Mouse (Mus musculus): ENCODE data around the gene Dnah2. TPM values are rescaled to one million over a fixed set of nuclear protein-coding genes. Genes with fewer than 3 reads are reported as not detected.

Dnah2 gene
- polyA plus RNA-seq, 1 experiment from 2014 or later: 1.7 TPM

GRCm38 (mm10) chr11:69370817-69371215 lies 178.1 kb downstream of the Dnah2 start:
- no peak for ATAC-seq
- Histone ChIP-seq H3K36me3 (ENCODE audit: poor library complexity, severe bottlenecking) (0 out of 2 replicates have a peak, but pooled peaks cover 5% of the 10 kb centered on the region), H3K27me3 (no peaks in the 10 kb centered on the region), H3K4me2 (peak overlapping the region; percentile 45), H3K9me3 (replicated peaks) (no peaks in the 10 kb centered on the region), H3K4me3 (0 out of 2 replicates have a peak overlapping the region, but pooled peaks have one; percentile 11), H3K9ac (peak overlapping the region; percentile 31; the same call in 1 of the 2 replicates), H3K4me1 (peaks cover 55% of the 10 kb centered on the region), H3K27ac (peak overlapping the region; percentile 85)
- 17% methylated on average over 9 of the region's 9 CpGs for WGBS

Small RNA genes within 50 kb of the gene (microRNA-seq; reads per million reads assigned to microRNA genes)
- gene Gm27493: not detected

Other genes starting within 250 kb of the Dnah2 start
- 37.1 and 43.3 TPM in 2 replicates for gene Cntrob, start 225.3 kb downstream of the Dnah2 start, polyA plus RNA-seq (2015; fragmentation: Nextera tagmentation; extraction: Ambion mirVana)
- 208 and 210 TPM in 2 replicates for gene Trappc1, start 225.1 kb downstream of the Dnah2 start, polyA plus RNA-seq (2015; fragmentation: Nextera tagmentation; extraction: Ambion mirVana)
- 3.7 and 4.0 TPM in 2 replicates for gene Kcnab3, start 222.9 kb downstream of the Dnah2 start, polyA plus RNA-seq (2015; fragmentation: Nextera tagmentation; extraction: Ambion mirVana)
- gene Rnf227, start 208.6 kb downstream of the Dnah2 start, polyA plus RNA-seq (2015; fragmentation: Nextera tagmentation; extraction: Ambion mirVana): 72.6 and 78.8 TPM in 2 replicates
- gene Chd3, start 179.7 kb downstream of the Dnah2 start, polyA plus RNA-seq (2015; fragmentation: Nextera tagmentation; extraction: Ambion mirVana): 104 and 106 TPM in 2 replicates
- 100.0 and 108 TPM in 2 replicates for gene Naa38, start 153.6 kb downstream of the Dnah2 start, polyA plus RNA-seq (2015; fragmentation: Nextera tagmentation; extraction: Ambion mirVana)
- gene Cyb5d1, start 153.5 kb downstream of the Dnah2 start, polyA plus RNA-seq (2015; fragmentation: Nextera tagmentation; extraction: Ambion mirVana): 45.9 and 48.6 TPM in 2 replicates
- gene Tmem88, start 150.9 kb downstream of the Dnah2 start, polyA plus RNA-seq (2015; fragmentation: Nextera tagmentation; extraction: Ambion mirVana): 6.3 and 6.6 TPM in 2 replicates
- 55.4 and 59.3 TPM in 2 replicates for gene Kdm6b, start 135.4 kb downstream of the Dnah2 start, polyA plus RNA-seq (2015; fragmentation: Nextera tagmentation; extraction: Ambion mirVana)
- 63.1 and 72.0 TPM in 2 replicates for gene Efnb3, start 11.1 kb upstream of the Dnah2 start, polyA plus RNA-seq (2015; fragmentation: Nextera tagmentation; extraction: Ambion mirVana)
- 32.0 and 35.1 TPM in 2 replicates for gene Wrap53, start 31.1 kb upstream of the Dnah2 start, polyA plus RNA-seq (2015; fragmentation: Nextera tagmentation; extraction: Ambion mirVana)
- 119 and 129 TPM in 2 replicates for gene Trp53, start 31.2 kb upstream of the Dnah2 start, polyA plus RNA-seq (2015; fragmentation: Nextera tagmentation; extraction: Ambion mirVana)
- gene Atp1b2, start 56.8 kb upstream of the Dnah2 start, polyA plus RNA-seq (2015; fragmentation: Nextera tagmentation; extraction: Ambion mirVana): 12.7 and 14.0 TPM in 2 replicates
- gene Shbg, start 68.8 kb upstream of the Dnah2 start, polyA plus RNA-seq (2015; fragmentation: Nextera tagmentation; extraction: Ambion mirVana): not detected in 2 replicates
- 20.6 and 22.7 TPM in 2 replicates for gene Sat2, start 72.9 kb upstream of the Dnah2 start, polyA plus RNA-seq (2015; fragmentation: Nextera tagmentation; extraction: Ambion mirVana)
- gene Fxr2, start 83.9 kb upstream of the Dnah2 start, polyA plus RNA-seq (2015; fragmentation: Nextera tagmentation; extraction: Ambion mirVana): 38.7 and 42.2 TPM in 2 replicates
- gene Sox15, start 106.2 kb upstream of the Dnah2 start, polyA plus RNA-seq (2015; fragmentation: Nextera tagmentation; extraction: Ambion mirVana): not detected in 2 replicates
- 89.4 and 95.2 TPM in 2 replicates for gene Mpdu1, start 113.5 kb upstream of the Dnah2 start, polyA plus RNA-seq (2015; fragmentation: Nextera tagmentation; extraction: Ambion mirVana)
- 4.4 and 5.2 TPM in 2 replicates for gene Cd68, start 117.0 kb upstream of the Dnah2 start, polyA plus RNA-seq (2015; fragmentation: Nextera tagmentation; extraction: Ambion mirVana)
- gene Eif4a1, start 123.3 kb upstream of the Dnah2 start, polyA plus RNA-seq (2015; fragmentation: Nextera tagmentation; extraction: Ambion mirVana): 654 and 701 TPM in 2 replicates
- 93.7 and 99.6 TPM in 2 replicates for gene Senp3, start 133.0 kb upstream of the Dnah2 start, polyA plus RNA-seq (2015; fragmentation: Nextera tagmentation; extraction: Ambion mirVana)
- 0.15 and 0.43 TPM in 2 replicates for gene Tnfsf13, start 136.7 kb upstream of the Dnah2 start, polyA plus RNA-seq (2015; fragmentation: Nextera tagmentation; extraction: Ambion mirVana)
- gene Tnfsf12, start 146.7 kb upstream of the Dnah2 start, polyA plus RNA-seq (2015; fragmentation: Nextera tagmentation; extraction: Ambion mirVana): 1.00 and 1.1 TPM in 2 replicates
- gene Tnfsfm13, start 147.0 kb upstream of the Dnah2 start, polyA plus RNA-seq (2015; fragmentation: Nextera tagmentation; extraction: Ambion mirVana): 0.45 and 0.87 TPM in 2 replicates
- 23.2 and 24.1 TPM in 2 replicates for gene Polr2a, start 209.5 kb upstream of the Dnah2 start, polyA plus RNA-seq (2015; fragmentation: Nextera tagmentation; extraction: Ambion mirVana)
- gene Slc35g3, start 212.9 kb upstream of the Dnah2 start, polyA plus RNA-seq (2015; fragmentation: Nextera tagmentation; extraction: Ambion mirVana): 0.26 and 0.58 TPM in 2 replicates
- gene Zbtb4, start 216.8 kb upstream of the Dnah2 start, polyA plus RNA-seq (2015; fragmentation: Nextera tagmentation; extraction: Ambion mirVana): 1.6 and 1.8 TPM in 2 replicates
- 1.5 TPM in 2 replicates for gene Chrnb1, start 246.8 kb upstream of the Dnah2 start, polyA plus RNA-seq (2015; fragmentation: Nextera tagmentation; extraction: Ambion mirVana)